Mouse (Mus musculus) embryo, embryonic 11 days (tissue): ENCODE measurements around the gene Esp34.

Experiments
- DNase-seq: peaks from one replicate; pipeline ENCODE4 v3.0.0-alpha.2; 2015

The Esp34 gene

GRCm38 (mm10) chr17:38553892-38554291 lies at the start of gene Esp34:
Esp34 (plus strand) TSS chr17:38554192.
- no peak for DNase-seq

DNA sequence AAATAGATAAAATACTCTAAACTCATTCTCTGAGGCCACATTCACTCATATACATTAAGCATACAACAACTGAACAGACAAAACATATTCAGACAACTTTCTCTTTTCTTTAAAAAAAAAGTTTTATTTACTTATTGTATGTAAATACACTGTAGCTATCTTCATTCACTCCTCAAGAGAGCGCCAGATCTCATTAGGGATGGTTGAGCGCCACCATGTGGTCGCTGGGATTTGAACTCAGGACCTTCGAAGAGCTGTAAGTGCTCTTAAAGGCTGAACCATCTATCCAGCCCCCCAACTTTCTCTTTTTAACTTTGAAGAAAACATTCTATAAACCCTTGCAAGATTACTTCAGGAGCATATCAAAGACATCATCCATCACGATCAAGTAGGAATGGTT lies 8.5 kb downstream of the Esp34 start:
- DNase-seq, result no peak
